Mouse (Mus musculus): ENCODE measurements around the gene Ssmem1. TPM values are rescaled to one million over a fixed set of nuclear protein-coding genes. Genes with fewer than 3 reads are reported as not detected.

The Ssmem1 gene
- polyA plus RNA-seq, 1 experiment = 0.05 TPM

DNA sequence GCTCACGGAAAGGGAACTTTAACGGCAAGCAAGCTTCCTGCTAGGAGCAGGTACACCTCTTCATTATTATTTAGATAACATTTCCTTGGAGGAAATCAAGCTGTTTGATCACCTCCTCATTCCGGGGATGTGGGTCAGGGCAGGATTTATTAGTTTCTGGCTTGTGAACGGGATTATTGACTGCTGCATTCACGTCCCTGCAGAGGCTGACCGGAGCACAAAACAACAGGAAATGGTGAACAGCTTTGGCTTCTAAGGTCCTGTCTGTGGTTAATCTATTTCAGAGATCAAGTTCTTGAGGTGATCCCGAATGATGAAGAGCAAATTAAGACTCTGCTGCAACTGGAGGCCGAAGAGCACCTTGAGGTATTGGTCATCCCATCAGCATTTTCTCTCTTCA lies 34.2 kb downstream of the Ssmem1 start:
- no peaks in the 10 kb centered on the region for H3K36me3 ChIP-seq (ENCODE audit: control insufficient read depth, insufficient read depth)
- no peak overlapping the region for H3K4me3 ChIP-seq
- TF ChIP-seq POLR2AphosphoS2 (IDR thresholded peaks at IDR 0.05; ENCODE audit: insufficient read length, low read depth) = no peak
- no peak for TF ChIP-seq POLR2A (IDR thresholded peaks at IDR 0.05; ENCODE audit: insufficient read length, low read depth)
- no peak for TF ChIP-seq E2F4 (IDR thresholded peaks at IDR 0.05; ENCODE audit: insufficient read depth)
- no peak for TF ChIP-seq SRF (IDR thresholded peaks at IDR 0.05; ENCODE audit: control insufficient read depth, insufficient read length, low read depth)
- TF ChIP-seq MYOG (IDR thresholded peaks at IDR 0.05; ENCODE audit: control insufficient read depth in 1 of 3, insufficient read depth in 1 of 3, insufficient read length in 2 of 3, low read depth in 2 of 3) = no peak
- TF ChIP-seq USF1 (IDR thresholded peaks at IDR 0.05; ENCODE audit: low read depth) = no peak
- TF ChIP-seq REST (IDR thresholded peaks at IDR 0.05; ENCODE audit: insufficient read depth, insufficient read length) = no peak
- TF ChIP-seq TCF12 (IDR thresholded peaks at IDR 0.05; ENCODE audit: insufficient read depth, poor library complexity, severe bottlenecking) = no peak
- TF ChIP-seq MYOD1 (IDR thresholded peaks at IDR 0.05; ENCODE audit: control insufficient read depth in 1 of 3, insufficient read length in 2 of 3, low read depth in 2 of 3) = no peak
- TF ChIP-seq TCF3 (IDR thresholded peaks at IDR 0.05; ENCODE audit: insufficient read length, low read depth) = no peak
- no peak for TF ChIP-seq CEBPB (IDR thresholded peaks at IDR 0.05; ENCODE audit: insufficient read depth, poor library complexity, severe bottlenecking)
- TF ChIP-seq MAX (IDR thresholded peaks at IDR 0.05; ENCODE audit: low read depth) = no peak
- H3K27me3 ChIP-seq (ENCODE audit: control insufficient read depth, insufficient read depth, insufficient read length) = no peaks in the 10 kb centered on the region
- H3ac ChIP-seq (ENCODE audit: control insufficient read depth, insufficient read length) = no peak overlapping the region
- no peak overlapping the region for H3K4me2 ChIP-seq (ENCODE audit: low read depth)
- H3K79me2 ChIP-seq (ENCODE audit: control insufficient read depth, insufficient read depth) = no peaks in the 10 kb centered on the region

DNA sequence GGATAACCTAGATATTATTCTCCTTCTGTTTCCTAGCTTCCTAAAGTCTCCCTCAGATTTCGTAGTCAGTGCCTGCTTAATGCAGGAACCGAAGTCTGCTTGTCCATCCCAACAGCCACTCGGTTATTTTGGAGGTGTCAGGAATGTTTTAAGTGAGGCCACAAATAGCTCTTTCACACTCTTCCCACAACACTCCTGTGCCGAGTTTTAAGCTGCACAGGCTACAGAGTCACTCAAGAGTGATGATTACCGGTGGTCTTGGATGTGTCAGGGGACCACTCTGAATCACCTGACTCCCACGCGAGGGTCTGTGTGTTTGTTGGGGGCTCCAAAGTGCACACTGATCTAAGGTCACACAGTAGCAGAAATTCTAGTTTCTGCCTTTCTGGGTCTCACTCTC lies 36.0 kb downstream of the Ssmem1 start:
- no peaks in the 10 kb centered on the region for H3K27me3 ChIP-seq (ENCODE audit: control insufficient read depth, insufficient read depth, insufficient read length)
- no peak overlapping the region for H3K4me3 ChIP-seq
- no peak overlapping the region for H3ac ChIP-seq (ENCODE audit: control insufficient read depth, insufficient read length)
- no peak for TF ChIP-seq CEBPB (IDR thresholded peaks at IDR 0.05; ENCODE audit: insufficient read depth, poor library complexity, severe bottlenecking)
- no peak for TF ChIP-seq MAX (IDR thresholded peaks at IDR 0.05; ENCODE audit: low read depth)
- TF ChIP-seq TCF12 (IDR thresholded peaks at IDR 0.05; ENCODE audit: insufficient read depth, poor library complexity, severe bottlenecking) = no peak
- TF ChIP-seq MYOG (IDR thresholded peaks at IDR 0.05; ENCODE audit: control insufficient read depth in 1 of 3, insufficient read depth in 1 of 3, insufficient read length in 2 of 3, low read depth in 2 of 3) = no peak
- no peak for TF ChIP-seq MYOD1 (IDR thresholded peaks at IDR 0.05; ENCODE audit: control insufficient read depth in 1 of 3, insufficient read length in 2 of 3, low read depth in 2 of 3)
- TF ChIP-seq REST (IDR thresholded peaks at IDR 0.05; ENCODE audit: insufficient read depth, insufficient read length) = no peak
- no peak for TF ChIP-seq USF1 (IDR thresholded peaks at IDR 0.05; ENCODE audit: low read depth)
- no peak for TF ChIP-seq SRF (IDR thresholded peaks at IDR 0.05; ENCODE audit: control insufficient read depth, insufficient read length, low read depth)
- TF ChIP-seq POLR2A (IDR thresholded peaks at IDR 0.05; ENCODE audit: insufficient read length, low read depth) = no peak
- no peak for TF ChIP-seq POLR2AphosphoS2 (IDR thresholded peaks at IDR 0.05; ENCODE audit: insufficient read length, low read depth)
- no peak for TF ChIP-seq E2F4 (IDR thresholded peaks at IDR 0.05; ENCODE audit: insufficient read depth)
- TF ChIP-seq TCF3 (IDR thresholded peaks at IDR 0.05; ENCODE audit: insufficient read length, low read depth) = no peak
- no peak overlapping the region for H3K4me2 ChIP-seq (ENCODE audit: low read depth)
- no peaks in the 10 kb centered on the region for H3K36me3 ChIP-seq (ENCODE audit: control insufficient read depth, insufficient read depth)
- no peaks in the 10 kb centered on the region for H3K79me2 ChIP-seq (ENCODE audit: control insufficient read depth, insufficient read depth)

DNA sequence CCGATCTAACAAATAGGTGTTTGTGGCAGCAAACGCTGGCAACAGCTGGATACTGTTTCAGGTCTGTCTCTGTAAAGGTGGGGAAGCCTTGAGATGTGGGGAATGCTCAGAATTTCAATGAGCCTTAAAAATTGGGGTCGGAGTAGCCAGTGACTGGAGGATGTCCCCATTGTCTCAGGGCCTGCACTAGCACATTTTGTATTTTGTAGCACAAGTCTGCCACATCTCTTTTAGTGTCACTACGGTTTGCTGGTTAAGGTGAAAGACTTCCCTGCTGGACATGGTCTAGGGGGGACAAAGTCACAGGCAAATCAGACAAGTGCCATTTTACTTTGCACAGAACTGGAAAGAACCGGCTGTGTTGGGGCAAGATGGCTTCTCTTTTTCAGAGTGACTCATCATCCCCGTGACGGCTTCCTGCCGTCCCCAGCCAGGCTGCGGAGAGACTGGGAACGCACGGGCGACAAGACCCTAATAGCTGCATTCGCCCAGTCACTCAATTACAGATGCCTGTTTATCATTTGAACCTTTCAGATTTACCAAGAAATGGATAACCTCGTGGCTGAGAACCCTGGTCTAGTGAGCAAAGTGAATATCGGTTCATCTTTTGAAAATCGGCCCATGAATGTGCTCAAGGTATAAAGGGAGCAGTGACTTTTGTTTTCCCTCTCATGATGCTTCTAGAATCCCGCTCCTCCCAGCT lies 37.1 kb downstream of the Ssmem1 start:
- H3K4me3 ChIP-seq = no peak overlapping the region
- no peak overlapping the region for H3K4me2 ChIP-seq (ENCODE audit: low read depth)
- no peaks in the 10 kb centered on the region for H3K27me3 ChIP-seq (ENCODE audit: control insufficient read depth, insufficient read depth, insufficient read length)
- no peak overlapping the region for H3ac ChIP-seq (ENCODE audit: control insufficient read depth, insufficient read length)
- no peaks in the 10 kb centered on the region for H3K36me3 ChIP-seq (ENCODE audit: control insufficient read depth, insufficient read depth)
- H3K79me2 ChIP-seq (ENCODE audit: control insufficient read depth, insufficient read depth) = no peaks in the 10 kb centered on the region
- TF ChIP-seq SRF (IDR thresholded peaks at IDR 0.05; ENCODE audit: control insufficient read depth, insufficient read length, low read depth) = no peak
- no peak for TF ChIP-seq MAX (IDR thresholded peaks at IDR 0.05; ENCODE audit: low read depth)
- TF ChIP-seq USF1 (IDR thresholded peaks at IDR 0.05; ENCODE audit: low read depth) = no peak
- no peak for TF ChIP-seq CEBPB (IDR thresholded peaks at IDR 0.05; ENCODE audit: insufficient read depth, poor library complexity, severe bottlenecking)
- TF ChIP-seq MYOD1 (IDR thresholded peaks at IDR 0.05; ENCODE audit: control insufficient read depth in 1 of 3, insufficient read length in 2 of 3, low read depth in 2 of 3) = no peak
- no peak for TF ChIP-seq POLR2AphosphoS2 (IDR thresholded peaks at IDR 0.05; ENCODE audit: insufficient read length, low read depth)
- TF ChIP-seq TCF3 (IDR thresholded peaks at IDR 0.05; ENCODE audit: insufficient read length, low read depth) = no peak
- TF ChIP-seq POLR2A (IDR thresholded peaks at IDR 0.05; ENCODE audit: insufficient read length, low read depth) = no peak
- no peak for TF ChIP-seq MYOG (IDR thresholded peaks at IDR 0.05; ENCODE audit: control insufficient read depth in 1 of 3, insufficient read depth in 1 of 3, insufficient read length in 2 of 3, low read depth in 2 of 3)
- no peak for TF ChIP-seq E2F4 (IDR thresholded peaks at IDR 0.05; ENCODE audit: insufficient read depth)
- TF ChIP-seq TCF12 (IDR thresholded peaks at IDR 0.05; ENCODE audit: insufficient read depth, poor library complexity, severe bottlenecking) = no peak
- TF ChIP-seq REST (IDR thresholded peaks at IDR 0.05; ENCODE audit: insufficient read depth, insufficient read length) = no peak

DNA sequence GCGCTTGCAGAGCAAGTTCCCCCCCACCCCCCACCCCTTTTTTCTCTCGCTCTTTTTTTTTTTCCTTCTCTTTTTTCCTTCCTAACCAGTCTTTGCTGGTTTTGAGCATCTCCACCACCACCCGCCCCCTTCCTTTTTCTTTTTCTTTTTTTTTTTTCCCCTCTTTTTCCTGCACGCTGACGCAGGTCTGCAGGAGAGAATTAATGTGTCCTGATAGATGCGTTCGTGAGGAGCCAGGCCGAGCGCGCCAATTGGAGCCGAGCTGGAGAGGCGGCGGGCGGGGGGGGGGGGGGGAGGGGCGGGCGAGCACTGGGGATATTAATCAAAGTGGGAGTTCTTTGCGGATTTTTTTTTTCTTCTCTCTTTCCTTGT lies 37.6 kb downstream of the Ssmem1 start:
- Histone ChIP-seq H3K4me3 (no peak overlapping the region), H3ac (ENCODE audit: control insufficient read depth, insufficient read length) (no peak overlapping the region), H3K79me2 (ENCODE audit: control insufficient read depth, insufficient read depth) (no peaks in the 10 kb centered on the region), H3K4me2 (ENCODE audit: low read depth) (no peak overlapping the region), H3K36me3 (ENCODE audit: control insufficient read depth, insufficient read depth) (no peaks in the 10 kb centered on the region), H3K27me3 (ENCODE audit: control insufficient read depth, insufficient read depth, insufficient read length) (no peaks in the 10 kb centered on the region)
- TF ChIP-seq MYOG (IDR thresholded peaks at IDR 0.05; ENCODE audit: control insufficient read depth in 1 of 3, insufficient read depth in 1 of 3, insufficient read length in 2 of 3, low read depth in 2 of 3) = no peak
